Comparison of ENCODE assay signal across 9 mouse cellular contexts in genomic region chr10:61536130-61537035, GRCm38 (mm10). TPM values are rescaled to one million over a fixed set of nuclear protein-coding genes. Genes with fewer than 3 reads are reported as not detected.
DNase-seq lines count a peak whose midpoint lies in the region; ATAC-seq lines count a peak whose summit lies in the region.
"Had no signal": no experiment of that assay in that cellular context is flagged by ENCODE, and none has a peak within 500 bp of the region (broad histone marks: within the 10 kb centered on the region; RNA-seq: fewer than 3 reads in every experiment).

No protein-coding gene starts in this region.

- H3K4me1 ChIP-seq in liver, embryonic 11.5 days (replicated peaks; ENCODE audit: control insufficient read depth, insufficient read depth, low read length), result peaks cover 23% of the 10 kb centered on the region
- peaks cover 27% of the 10 kb centered on the region for H3K4me1 ChIP-seq in intestine, embryonic 15.5 days (replicated peaks)
- peaks cover 29% of the 10 kb centered on the region for H3K4me1 ChIP-seq in lung, embryonic 15.5 days

- no peak overlapping the region for H3K9ac ChIP-seq in liver, embryonic 11.5 days (ENCODE audit: low read depth, low read length)
- H3K9ac ChIP-seq in intestine, embryonic 15.5 days, result 0 out of 2 replicates have a peak overlapping the region, but pooled peaks have one; percentile 10
- no peak overlapping the region for H3K9ac ChIP-seq in lung, embryonic 15.5 days

- no peak overlapping the region for H3K27ac ChIP-seq in liver, embryonic 11.5 days (ENCODE audit: low read depth, low read length)
- peak overlapping the region; percentile 62 for H3K27ac ChIP-seq in intestine, embryonic 15.5 days
- peak overlapping the region; percentile 81 for H3K27ac ChIP-seq in lung, embryonic 15.5 days

- ATAC-seq in liver, embryonic 11.5 days (replicated peaks; ENCODE audit: low FRiP score), result no peak
- peak; percentile 68 for ATAC-seq in intestine, embryonic 15.5 days
- ATAC-seq in lung, embryonic 15.5 days (ENCODE audit: borderline replicate concordance, extremely low read depth, low FRiP score, low TSS enrichment), result peak; percentile 76

- H3K36me3 ChIP-seq in liver, embryonic 11.5 days (ENCODE audit: control insufficient read depth, insufficient read depth, low read length), result no peaks in the 10 kb centered on the region
- no peaks in the 10 kb centered on the region for H3K36me3 ChIP-seq in intestine, embryonic 15.5 days
- H3K36me3 ChIP-seq in lung, embryonic 15.5 days, result no peaks in the 10 kb centered on the region

- H3K27me3 ChIP-seq in liver, embryonic 11.5 days (replicated peaks; ENCODE audit: control insufficient read depth, insufficient read depth, low read length), result no peaks in the 10 kb centered on the region
- H3K27me3 ChIP-seq in intestine, embryonic 15.5 days (replicated peaks), result no peaks in the 10 kb centered on the region
- no peaks in the 10 kb centered on the region for H3K27me3 ChIP-seq in lung, embryonic 15.5 days

- no peaks in the 10 kb centered on the region for H3K9me3 ChIP-seq in liver, embryonic 11.5 days (ENCODE audit: control insufficient read depth, low read length)
- H3K9me3 ChIP-seq in intestine, embryonic 15.5 days, result no peaks in the 10 kb centered on the region
- H3K9me3 ChIP-seq in lung, embryonic 15.5 days, result no peaks in the 10 kb centered on the region

- DNase-seq in liver, result peak; percentile 69
- no peak for DNase-seq in liver, embryonic 11.5 days (ENCODE audit: low spot score)
- peak; percentile 73 to 76 for DNase-seq in cerebellum, postnatal 10 days
- peak; percentile 97 for DNase-seq in heart, adult 11 months
- peak; percentile 77 for DNase-seq in ovary, postnatal 36 days (ENCODE audit: low spot score)
- DNase-seq in frontal cortex, postnatal 36 days (ENCODE audit: low spot score in 2 of 2), result no peak

- H3K4me3 ChIP-seq in liver, embryonic 11.5 days (ENCODE audit: low read depth, low read length), result no peak overlapping the region
- H3K4me3 ChIP-seq in intestine, embryonic 15.5 days (replicated peaks), result no peak overlapping the region
- no peak overlapping the region; the same call in 1 of the 2 replicates for H3K4me3 ChIP-seq in lung, embryonic 15.5 days

- WGBS in liver, embryonic 11.5 days, result 62% methylated on average over 20 of the region's 20 CpGs
- WGBS in intestine, embryonic 15.5 days, result 23% methylated on average over 20 of the region's 20 CpGs
- WGBS in lung, embryonic 15.5 days, result 13% methylated on average over 20 of the region's 20 CpGs

- no peak overlapping the region for H3K4me2 ChIP-seq in liver, embryonic 11.5 days
- H3K4me2 ChIP-seq in intestine, embryonic 15.5 days (replicated peaks), result peak overlapping the region; percentile 43
- H3K4me2 ChIP-seq in lung, embryonic 15.5 days, result peak overlapping the region; percentile 43

RNA-seq across cellular contexts. Expression of gene Npffr1, which starts 58.9 kb away (rescaled TPM):
- 0.10 TPM in 1 of 2 replicates, not detected in the other for polyA plus RNA-seq in liver, embryonic 11.5 days (2014; fragmentation: Nextera tagmentation; extraction: Ambion mirVana)
- polyA plus RNA-seq in intestine, embryonic 15.5 days (2015; fragmentation: Nextera tagmentation; extraction: Ambion mirVana), result 0.06 and 0.16 TPM in 2 replicates
- polyA plus RNA-seq in lung, embryonic 15.5 days (2015; fragmentation: Nextera tagmentation; extraction: Ambion mirVana), result 0.06 TPM in 1 of 2 replicates, not detected in the other
- polyA plus RNA-seq: limb, embryonic 11.5 days had no signal

Comparison
In these comparisons a context has a peak if more than half of its experiments do, and no peak if none do; other contexts are left out.
1. DNase-seq: peak in liver (single experiment), cerebellum, postnatal 10 days (2 of 2), heart, adult 11 months (single experiment) and ovary, postnatal 36 days (single experiment); none in liver, embryonic 11.5 days (single experiment) and frontal cortex, postnatal 36 days (0 of 2).